Mouse (Mus musculus): ENCODE measurements around the gene Foxj2. TPM values are rescaled to one million over a fixed set of nuclear protein-coding genes. Genes with fewer than 3 reads are reported as not detected.
A peak's percentile ranks its signal among the peaks of the same experiment; 100 is the strongest.

Gene Foxj2
- polyA plus RNA-seq, 1 experiment, result 14.8 TPM

GRCm38 (mm10) chr6:122869846-122870245 lies 50.1 kb downstream of the Foxj2 start:
- no peaks in the 10 kb centered on the region; the same call in 1 of the 2 replicates for H3K27me3 ChIP-seq (ENCODE audit: control insufficient read depth, insufficient read depth, low read length)
- H3K4me1 ChIP-seq (ENCODE audit: control insufficient read depth, insufficient read depth, insufficient read length), result peaks cover 9% of the 10 kb centered on the region
- H3K27ac ChIP-seq (ENCODE audit: insufficient read depth, low read length), result no peak overlapping the region
- no peaks in the 10 kb centered on the region for H3K36me3 ChIP-seq (ENCODE audit: control insufficient read depth, insufficient read depth, low read length)
- DNase-seq (ENCODE audit: low read depth in 1 of 2, low spot score in 2 of 2), result no peak
- H3K4me3 ChIP-seq (ENCODE audit: extremely low read depth, insufficient read depth, insufficient read length), result no peak overlapping the region
- WGBS, result 89% methylated on average over 11 of the region's 11 CpGs
- TF ChIP-seq CTCF (IDR thresholded peaks at IDR 0.05; ENCODE audit: extremely low read depth, insufficient read depth, insufficient read length, insufficient replicate concordance) (no peak), POLR2A (IDR thresholded peaks at IDR 0.05; ENCODE audit: low read depth, low read length) (no peak)

DNA sequence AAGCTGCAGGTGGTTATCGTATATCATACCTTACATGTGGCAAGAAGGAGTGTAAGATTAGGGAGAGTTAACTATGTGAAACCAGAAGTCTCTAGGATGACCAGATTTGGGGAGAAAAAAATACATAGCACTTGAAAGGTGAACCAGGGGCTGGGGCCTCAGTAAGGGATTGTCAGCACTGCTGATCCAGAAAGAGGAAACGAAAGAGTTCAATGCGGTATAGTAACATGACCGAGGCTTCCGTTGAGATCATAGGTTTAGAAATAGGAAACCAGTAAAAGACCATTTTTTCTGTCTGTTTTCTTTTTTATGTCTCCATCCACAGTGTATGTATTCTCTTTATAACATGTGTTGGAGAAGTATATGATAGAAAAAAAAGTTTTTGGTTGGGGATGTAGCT lies 53.1 kb downstream of the Foxj2 start:
- 0 out of 2 replicates have a peak, but pooled peaks cover 1% of the 10 kb centered on the region for H3K36me3 ChIP-seq (ENCODE audit: control insufficient read depth, insufficient read depth, low read length)
- peaks cover 11% of the 10 kb centered on the region for H3K4me1 ChIP-seq (ENCODE audit: control insufficient read depth, insufficient read depth, insufficient read length)
- no peak for TF ChIP-seq POLR2A (IDR thresholded peaks at IDR 0.05; ENCODE audit: low read depth, low read length)
- TF ChIP-seq CTCF (IDR thresholded peaks at IDR 0.05; ENCODE audit: extremely low read depth, insufficient read depth, insufficient read length, insufficient replicate concordance), result no peak
- H3K27ac ChIP-seq (ENCODE audit: insufficient read depth, low read length), result peak overlapping the region; percentile 72; the same call in 1 of the 2 replicates
- H3K27me3 ChIP-seq (ENCODE audit: control insufficient read depth, insufficient read depth, low read length), result no peaks in the 10 kb centered on the region; the same call in 1 of the 2 replicates
- H3K4me3 ChIP-seq (ENCODE audit: extremely low read depth, insufficient read depth, insufficient read length), result no peak overlapping the region
- WGBS, result 11% methylated on average over 5 of the region's 5 CpGs
- peak; percentile 54 to 90 for DNase-seq (ENCODE audit: low read depth in 1 of 2, low spot score in 2 of 2)

DNA sequence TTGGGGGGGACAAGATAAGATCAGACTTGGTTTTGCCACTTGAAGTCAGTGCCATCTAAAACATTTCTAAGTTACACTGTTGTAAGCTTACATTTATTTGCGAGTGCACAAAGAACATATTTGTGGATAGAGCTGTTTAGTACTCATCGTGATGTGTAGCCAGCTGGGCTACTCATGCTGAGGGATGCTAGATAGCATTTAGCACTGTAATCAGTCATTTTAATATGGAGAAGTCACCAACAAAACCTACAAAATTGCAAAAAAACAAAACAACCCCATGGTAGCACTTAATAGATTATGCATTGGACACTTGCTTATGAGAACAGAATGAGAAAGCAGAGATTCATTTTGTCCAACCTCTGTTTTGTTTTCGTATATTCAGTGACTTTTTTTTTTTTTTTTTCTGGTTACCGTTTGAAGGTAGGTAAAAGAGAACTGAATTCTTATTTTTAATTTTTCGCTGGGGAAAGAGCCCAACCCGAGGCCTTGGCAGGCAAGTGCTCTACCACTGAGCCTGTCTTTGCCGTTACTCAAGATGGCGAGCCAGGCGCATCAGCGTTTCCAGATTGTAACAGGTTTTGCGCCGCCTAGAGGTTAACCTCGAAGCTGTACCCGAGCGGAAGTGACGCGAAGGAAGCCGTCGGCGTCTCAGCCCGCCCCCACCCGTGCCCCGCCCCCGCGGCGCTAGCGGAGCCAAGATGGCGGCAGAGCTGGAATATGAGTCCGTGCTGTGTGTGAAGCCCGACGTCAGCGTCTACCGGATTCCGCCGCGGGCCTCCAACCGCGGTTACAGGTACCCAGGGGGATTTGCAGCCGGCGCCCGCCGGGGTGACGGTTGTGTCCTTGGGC lies 54.4 kb downstream of the Foxj2 start, which contains the start of gene Necap1:
Gene Necap1, plus strand, starts transcription at position 604 of the 849 bp plus-strand sequence.
- Histone ChIP-seq H3K27ac (ENCODE audit: insufficient read depth, low read length) (peak within 1 kb of the TSS; percentile 80), H3K36me3 (ENCODE audit: control insufficient read depth, insufficient read depth, low read length) (peaks cover 4% of the 10 kb centered on the region; the same call in 1 of the 2 replicates), H3K4me3 (ENCODE audit: extremely low read depth, insufficient read depth, insufficient read length) (peak within 1 kb of the TSS; percentile 90), H3K4me1 (ENCODE audit: control insufficient read depth, insufficient read depth, insufficient read length) (peaks cover 11% of the 10 kb centered on the region), H3K27me3 (ENCODE audit: control insufficient read depth, insufficient read depth, low read length) (no peaks in the 10 kb centered on the region; the same call in 1 of the 2 replicates)
- DNase-seq (ENCODE audit: low read depth in 1 of 2, low spot score in 2 of 2), result peak; percentile 94 to 96
- 6% methylated on average over 43 of the region's 43 CpGs for WGBS
- TF ChIP-seq POLR2A (IDR thresholded peaks at IDR 0.05; ENCODE audit: low read depth, low read length) (peak; percentile 78), CTCF (IDR thresholded peaks at IDR 0.05; ENCODE audit: extremely low read depth, insufficient read depth, insufficient read length, insufficient replicate concordance) (peak; percentile 77)

DNA sequence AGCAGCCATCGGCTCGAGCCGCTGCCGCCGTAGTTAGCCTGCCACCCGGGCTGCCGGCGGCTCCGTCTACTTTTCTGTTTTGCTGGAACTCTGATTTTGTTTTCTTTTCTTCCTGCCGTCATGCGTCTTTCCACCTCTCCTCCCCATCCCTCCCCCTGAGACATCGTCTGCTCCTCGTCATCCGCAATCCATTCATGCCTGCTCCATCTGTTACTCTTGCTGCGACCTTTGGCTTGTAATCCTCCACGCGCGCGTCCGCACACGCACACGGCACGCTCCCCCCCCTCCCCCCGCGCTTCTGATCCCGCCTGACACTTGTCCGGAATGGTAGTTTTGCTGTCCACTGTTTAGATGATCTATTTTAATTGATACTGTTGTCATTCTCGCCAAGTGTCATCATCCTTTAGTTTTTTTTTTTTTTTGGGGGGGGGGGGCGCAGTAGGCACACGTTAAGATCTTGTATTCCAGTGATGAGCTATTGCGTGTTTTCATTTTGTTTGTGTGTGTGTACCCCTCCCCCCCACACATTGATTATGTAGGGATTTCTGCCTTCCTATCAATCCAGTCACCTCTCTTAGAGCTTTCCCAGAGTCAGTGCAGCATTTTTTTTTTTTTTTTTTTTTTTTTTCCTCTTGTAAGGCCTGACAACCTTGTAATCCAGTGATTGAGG lies 55.1 kb downstream of the Foxj2 start:
- DNase-seq (ENCODE audit: low read depth in 1 of 2, low spot score in 2 of 2), result no peak
- Histone ChIP-seq H3K4me1 (ENCODE audit: control insufficient read depth, insufficient read depth, insufficient read length) (peaks cover 11% of the 10 kb centered on the region), H3K4me3 (ENCODE audit: extremely low read depth, insufficient read depth, insufficient read length) (peak overlapping the region; percentile 90), H3K27ac (ENCODE audit: insufficient read depth, low read length) (peak overlapping the region; percentile 80), H3K36me3 (ENCODE audit: control insufficient read depth, insufficient read depth, low read length) (peaks cover 5% of the 10 kb centered on the region; the same call in 1 of the 2 replicates), H3K27me3 (ENCODE audit: control insufficient read depth, insufficient read depth, low read length) (no peaks in the 10 kb centered on the region; the same call in 1 of the 2 replicates)
- under 1% methylated on average over 31 of the region's 31 CpGs for WGBS
- TF ChIP-seq POLR2A (IDR thresholded peaks at IDR 0.05; ENCODE audit: low read depth, low read length), result no peak
- TF ChIP-seq CTCF (IDR thresholded peaks at IDR 0.05; ENCODE audit: extremely low read depth, insufficient read depth, insufficient read length, insufficient replicate concordance), result no peak

- Histone ChIP-seq H3K4me1 (ENCODE audit: control insufficient read depth, insufficient read depth, insufficient read length) (peaks cover 2% of the 10 kb centered on the region), H3K27me3 (ENCODE audit: control insufficient read depth, insufficient read depth, low read length) (no peaks in the 10 kb centered on the region; the same call in 1 of the 2 replicates), H3K4me3 (ENCODE audit: extremely low read depth, insufficient read depth, insufficient read length) (no peak overlapping the region), H3K27ac (ENCODE audit: insufficient read depth, low read length) (no peak overlapping the region), H3K36me3 (ENCODE audit: control insufficient read depth, insufficient read depth, low read length) (peaks cover 35% of the 10 kb centered on the region)
- TF ChIP-seq CTCF (IDR thresholded peaks at IDR 0.05; ENCODE audit: extremely low read depth, insufficient read depth, insufficient read length, insufficient replicate concordance), result no peak
- no peak for TF ChIP-seq POLR2A (IDR thresholded peaks at IDR 0.05; ENCODE audit: low read depth, low read length)
- DNase-seq (ENCODE audit: low read depth in 1 of 2, low spot score in 2 of 2), result no peak
- 85% methylated on average over 7 of the region's 7 CpGs for WGBS
These were observed 59.5 kb downstream of the Foxj2 start for GRCm38 (mm10) chr6:122879141-122879735.

GRCm38 (mm10) chr6:122879781-122880505 lies 60.2 kb downstream of the Foxj2 start:
- 92% methylated on average over 7 of the region's 7 CpGs for WGBS
- Histone ChIP-seq H3K27me3 (ENCODE audit: control insufficient read depth, insufficient read depth, low read length) (no peaks in the 10 kb centered on the region), H3K36me3 (ENCODE audit: control insufficient read depth, insufficient read depth, low read length) (peaks cover 39% of the 10 kb centered on the region), H3K4me3 (ENCODE audit: extremely low read depth, insufficient read depth, insufficient read length) (no peak overlapping the region), H3K27ac (ENCODE audit: insufficient read depth, low read length) (no peak overlapping the region), H3K4me1 (ENCODE audit: control insufficient read depth, insufficient read depth, insufficient read length) (peaks cover 2% of the 10 kb centered on the region; the same call in 1 of the 2 replicates)
- DNase-seq (ENCODE audit: low read depth in 1 of 2, low spot score in 2 of 2), result no peak
- TF ChIP-seq CTCF (IDR thresholded peaks at IDR 0.05; ENCODE audit: extremely low read depth, insufficient read depth, insufficient read length, insufficient replicate concordance) (no peak), POLR2A (IDR thresholded peaks at IDR 0.05; ENCODE audit: low read depth, low read length) (no peak)
